Mouse (Mus musculus): ENCODE data around the gene Tecpr2.

Tecpr2 gene

GRCm38 (mm10) chr12:110977896-110978606 is 89.0 kb downstream of the Tecpr2 start:
- DNase-seq (ENCODE audit: low spot score): no peak

DNA sequence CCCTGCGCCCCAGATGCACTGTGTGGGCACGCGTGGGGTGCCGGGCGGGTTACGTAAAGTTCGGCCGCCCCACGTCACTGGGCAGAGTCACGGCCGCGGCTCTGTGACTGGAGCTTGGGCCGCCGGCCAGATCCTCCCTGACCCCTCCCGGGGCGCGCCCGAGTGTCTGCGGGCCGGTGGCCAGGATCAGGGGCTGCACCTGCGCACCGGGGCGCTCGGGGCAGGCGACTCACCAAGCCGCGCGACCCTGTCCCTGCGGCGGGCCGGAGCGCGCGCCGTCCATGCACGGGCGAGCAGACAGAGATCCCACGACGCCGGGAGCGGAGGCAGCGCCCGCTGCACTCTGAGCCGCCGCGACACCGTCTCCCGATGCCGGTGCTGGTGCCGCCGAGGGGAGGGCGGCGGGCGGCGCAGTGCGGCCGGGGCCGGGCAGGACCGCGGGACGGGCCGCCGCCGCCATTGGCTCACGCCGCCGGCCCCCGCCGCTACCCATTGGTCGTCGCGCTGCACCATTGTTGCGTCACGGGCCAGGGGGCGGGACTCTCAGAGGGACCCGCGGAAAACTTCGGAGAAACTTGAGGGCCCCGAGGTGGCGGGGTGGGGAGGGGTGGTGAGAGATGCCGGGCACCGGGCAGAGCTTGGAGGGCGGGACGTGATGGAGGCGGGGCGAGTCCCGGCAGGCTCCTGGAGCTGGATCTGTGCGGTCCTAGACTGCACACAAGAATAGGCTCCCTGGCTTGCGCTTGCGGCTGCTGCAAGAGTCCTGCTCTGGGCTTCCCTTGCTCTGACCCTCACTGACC is 89.7 kb downstream of the Tecpr2 start, which contains the start of gene Ankrd9:
TSS of gene Ankrd9 (minus strand) at position 434 of the 800 bp plus-strand sequence.
- DNase-seq (ENCODE audit: low spot score): peak; percentile 92

DNA sequence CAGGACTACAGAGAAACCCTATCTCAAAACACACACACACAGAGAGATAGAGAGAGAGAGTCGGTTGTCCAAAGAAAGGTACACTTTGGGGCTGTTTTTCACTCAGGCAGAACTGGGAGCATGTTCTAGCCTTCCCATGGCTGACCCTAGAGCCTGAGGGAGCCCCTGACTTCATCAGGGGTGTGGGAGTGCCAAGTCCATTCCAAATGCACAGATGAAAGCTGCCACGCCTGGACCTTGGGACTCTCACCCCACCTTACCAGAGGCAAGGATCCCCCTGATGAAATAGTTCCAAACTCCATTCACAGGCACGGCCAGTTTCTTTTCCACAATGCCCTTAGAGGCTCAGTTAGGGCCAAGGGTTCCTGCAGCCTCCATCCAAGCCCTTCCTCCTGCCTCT is 90.7 kb downstream of the Tecpr2 start:
- no peak for DNase-seq (ENCODE audit: low spot score)

GRCm38 (mm10) chr12:110981736-110982135 is 92.7 kb downstream of the Tecpr2 start:
- DNase-seq (ENCODE audit: low spot score): no peak

DNA sequence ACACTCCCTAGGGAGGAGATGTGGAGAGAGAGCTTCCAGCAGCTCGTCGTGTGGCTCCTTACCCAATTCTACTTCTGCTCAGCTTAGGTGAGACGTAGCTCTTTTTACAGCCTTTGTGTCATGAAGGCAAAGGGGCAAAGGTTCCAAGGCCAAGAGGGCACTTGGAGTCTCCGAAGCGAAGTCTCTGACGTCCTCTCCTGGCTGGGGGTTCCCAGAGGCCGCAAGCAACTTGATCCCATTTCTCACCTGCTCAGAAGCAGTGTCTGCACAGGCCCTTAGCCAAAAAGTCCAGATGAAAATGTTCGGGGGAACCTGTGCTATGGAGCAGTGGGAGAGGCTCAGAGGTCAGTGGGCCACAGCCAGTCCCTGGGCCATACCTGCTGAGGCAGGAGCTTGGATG is 94.0 kb downstream of the Tecpr2 start:
- no peak for DNase-seq (ENCODE audit: low spot score)

GRCm38 (mm10) chr12:110983714-110984113 is 94.7 kb downstream of the Tecpr2 start:
- DNase-seq (ENCODE audit: low spot score): no peak

DNA sequence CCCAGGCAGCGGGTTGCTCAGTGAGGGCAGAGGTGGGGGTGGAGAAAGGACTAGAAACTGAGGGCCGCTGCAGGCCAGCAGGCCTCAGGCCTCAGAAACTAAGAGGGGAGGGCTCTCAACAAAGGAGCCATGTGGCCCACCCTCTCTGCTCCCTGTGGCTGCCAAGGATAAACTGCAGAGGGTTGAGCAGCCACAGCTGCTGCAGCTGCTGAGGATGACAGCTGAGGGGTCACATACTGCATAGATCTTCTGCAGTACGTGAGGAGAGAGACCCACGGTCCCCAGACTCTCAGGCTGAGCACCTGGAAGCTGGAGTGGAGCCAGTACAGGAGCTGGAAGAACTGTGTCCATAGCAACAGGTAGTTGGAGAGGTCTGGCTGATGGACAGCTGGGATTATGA is 95.5 kb downstream of the Tecpr2 start:
- DNase-seq (ENCODE audit: low spot score): no peak

DNA sequence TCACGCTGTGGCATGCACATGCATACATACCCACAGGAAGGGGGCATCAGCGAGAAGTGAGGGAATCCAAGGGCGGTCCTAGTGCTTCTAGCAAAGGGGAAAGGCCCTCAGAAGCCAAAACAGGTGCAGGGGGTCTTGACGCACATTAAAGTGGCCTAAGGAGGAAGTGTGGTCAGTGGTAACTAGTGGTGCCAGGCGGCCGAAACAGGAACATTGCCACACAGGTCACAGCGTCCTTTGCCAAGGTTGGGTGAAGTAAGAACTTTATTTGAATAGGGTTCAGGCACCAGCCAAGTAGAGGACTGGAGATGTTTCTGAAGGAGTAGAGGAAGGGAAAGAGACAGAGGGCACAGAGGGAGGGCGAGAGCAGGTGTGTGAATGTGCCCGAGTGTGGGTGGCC is 96.1 kb downstream of the Tecpr2 start:
- no peak for DNase-seq (ENCODE audit: low spot score)

DNA sequence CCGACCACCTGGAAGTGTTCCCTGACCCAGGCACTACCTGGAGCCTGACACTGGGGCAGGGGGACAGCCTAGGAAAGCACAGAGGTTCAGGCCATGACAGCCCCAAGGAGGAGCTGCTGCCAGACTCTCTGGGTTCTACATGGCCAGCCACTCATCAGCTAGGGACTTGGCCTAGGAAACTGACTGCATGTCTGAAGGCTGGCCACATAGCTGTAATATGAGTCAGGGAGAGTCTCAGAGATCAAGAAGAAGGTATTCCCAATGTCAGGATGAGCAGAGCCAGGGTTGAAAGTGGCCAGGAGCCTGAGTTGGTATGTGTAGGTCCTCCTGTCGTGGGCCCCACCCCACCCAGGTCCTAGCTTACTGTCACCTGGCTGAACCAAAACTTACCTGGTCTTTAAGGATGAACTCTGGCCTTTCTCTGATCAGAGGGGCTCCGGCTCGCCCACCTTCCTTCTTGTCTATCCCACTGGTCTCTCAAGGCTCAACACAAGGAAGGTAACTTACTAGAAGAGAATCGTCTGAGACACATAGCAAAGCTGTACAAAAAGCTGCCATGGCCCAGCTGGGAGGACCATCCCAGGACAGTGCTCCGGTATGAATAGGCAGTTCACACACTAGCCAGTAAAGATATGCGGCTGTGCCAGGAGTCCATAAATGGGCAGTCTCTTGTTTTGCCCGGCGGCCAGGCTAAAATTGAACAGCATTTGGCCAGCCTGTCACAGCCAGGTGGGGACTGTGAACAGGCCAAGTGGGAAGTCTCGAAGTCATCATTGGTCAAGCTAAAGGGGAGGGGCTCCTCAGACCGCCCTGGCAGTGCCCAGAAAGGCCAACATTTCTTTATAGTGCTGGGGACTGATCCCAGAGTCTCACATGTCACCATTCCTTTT is 97.7 kb downstream of the Tecpr2 start:
- no peak for DNase-seq (ENCODE audit: low spot score)

DNA sequence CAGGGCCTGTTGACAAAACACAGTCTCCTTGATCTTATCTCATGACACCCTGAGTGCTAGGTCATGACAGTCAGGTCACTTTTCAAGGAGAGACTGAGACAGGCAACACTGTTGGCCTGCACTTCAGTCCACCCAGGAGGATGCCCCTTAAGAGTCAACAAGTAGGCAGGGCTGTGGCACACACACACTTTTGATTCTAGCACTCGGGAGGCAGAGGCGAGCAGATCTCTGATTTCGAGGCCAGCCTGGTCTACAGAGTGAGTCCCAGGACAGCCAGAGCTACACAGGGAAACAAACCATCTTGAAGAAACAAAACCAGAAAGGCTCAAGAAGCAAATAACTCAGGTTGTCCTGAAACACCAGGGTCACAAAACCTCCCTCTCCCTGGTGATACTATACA is 100.3 kb downstream of the Tecpr2 start:
- no peak for DNase-seq (ENCODE audit: low spot score)

GRCm38 (mm10) chr12:110990500-110990899 is 101.4 kb downstream of the Tecpr2 start:
- DNase-seq (ENCODE audit: low spot score): no peak

DNA sequence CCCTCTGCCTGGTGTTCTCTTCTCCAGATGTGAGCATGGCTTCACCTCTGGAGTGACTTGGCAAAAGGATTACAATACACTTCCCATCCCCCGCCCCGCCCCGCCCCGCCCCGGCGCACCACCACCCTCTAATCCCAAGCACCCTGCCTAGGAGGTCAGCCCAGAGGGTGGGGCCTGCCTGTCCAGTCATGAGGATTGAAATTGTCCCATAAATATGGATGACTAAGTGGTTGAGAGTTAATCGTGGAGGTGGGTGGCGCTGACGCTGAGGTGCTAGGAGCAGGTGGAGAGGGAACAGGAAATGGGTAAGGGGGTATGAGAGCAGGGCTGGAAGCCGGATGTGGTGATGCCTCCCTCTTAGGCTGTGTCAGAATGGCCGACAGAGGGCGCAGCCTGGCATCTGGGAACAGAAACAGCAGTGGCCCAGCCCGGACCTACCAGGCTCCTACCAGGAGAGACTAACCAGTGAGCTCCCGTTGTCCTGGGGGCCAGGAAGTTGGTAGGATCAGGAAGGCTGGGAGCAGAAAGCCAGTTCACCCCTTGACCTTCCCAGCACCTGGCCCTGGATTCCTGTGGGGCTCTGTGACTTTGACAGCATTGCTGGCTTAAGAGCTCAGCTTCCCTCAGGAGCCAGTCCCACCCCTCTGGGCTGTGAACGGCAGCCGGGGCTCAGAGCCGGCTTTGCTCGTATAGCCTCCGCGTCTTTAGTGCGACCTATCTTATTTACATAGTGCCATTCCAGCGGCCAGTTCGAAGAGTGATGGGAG is 102.5 kb downstream of the Tecpr2 start:
- DNase-seq (ENCODE audit: low spot score): peak; percentile 62

DNA sequence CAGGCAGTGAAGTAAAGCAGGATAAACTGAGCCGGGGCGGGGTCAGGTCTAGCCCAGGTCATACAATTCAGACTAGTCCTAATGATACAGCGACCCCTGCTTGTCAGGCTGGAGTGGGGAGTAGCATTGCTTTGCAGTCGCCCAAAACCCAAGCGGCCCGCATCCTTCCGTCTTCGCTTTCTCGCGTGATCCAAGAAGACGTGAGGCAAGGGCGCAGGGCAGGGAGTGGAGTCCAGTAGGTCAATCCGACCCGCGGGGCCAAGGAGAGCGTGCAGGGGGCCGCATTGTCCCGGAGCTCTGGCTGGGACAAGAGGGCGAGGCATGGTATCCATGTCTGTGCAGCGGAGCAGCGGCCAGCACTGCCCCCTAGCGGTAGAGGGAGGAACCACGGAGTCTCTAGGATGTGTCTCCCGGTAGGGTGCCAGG is 103.1 kb downstream of the Tecpr2 start:
- DNase-seq (ENCODE audit: low spot score): peak; percentile 80

GRCm38 (mm10) chr12:110992771-110993170 is 103.7 kb downstream of the Tecpr2 start:
- DNase-seq (ENCODE audit: low spot score): no peak

GRCm38 (mm10) chr12:110993226-110993625 is 104.2 kb downstream of the Tecpr2 start:
- DNase-seq (ENCODE audit: low spot score): no peak

DNA sequence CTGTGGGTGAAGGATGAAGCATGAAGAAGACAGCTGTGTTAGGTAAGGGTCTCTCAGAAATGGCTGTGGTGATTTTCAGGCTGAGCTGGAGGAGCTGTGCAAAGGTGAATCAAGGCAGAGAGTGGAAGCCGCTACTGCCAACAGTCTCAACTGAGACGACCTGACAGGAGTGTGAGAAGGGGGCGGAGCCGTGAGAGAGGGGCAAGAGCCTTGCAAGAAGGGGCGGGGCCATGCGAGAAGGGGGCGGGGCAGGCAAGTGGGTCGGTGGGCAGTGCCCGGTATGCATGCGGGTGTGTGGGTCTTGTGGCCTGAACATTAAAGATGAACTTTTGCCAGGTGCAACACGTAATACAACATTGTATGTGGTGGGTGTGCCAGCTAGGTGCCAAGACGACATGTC is 105.6 kb downstream of the Tecpr2 start:
- no peak for DNase-seq (ENCODE audit: low spot score)

DNA sequence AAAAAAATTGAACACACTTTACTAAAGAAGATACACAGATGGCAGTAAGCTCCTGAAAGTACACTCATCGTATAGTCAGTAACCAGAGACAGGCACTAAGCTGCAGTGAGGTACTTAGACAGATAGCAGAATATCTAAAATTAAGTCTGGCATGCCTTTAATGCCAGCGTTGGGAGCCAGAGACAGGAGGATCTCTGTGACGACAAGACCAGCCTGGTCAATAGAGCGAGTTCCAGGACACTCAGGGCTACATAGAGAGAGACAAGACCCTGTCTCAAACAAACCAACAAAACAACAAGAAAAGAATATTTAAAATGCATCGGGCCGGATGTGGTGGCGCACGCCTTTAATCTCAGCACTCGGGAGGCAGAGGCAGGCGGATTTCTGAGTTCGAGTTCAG is 109.0 kb downstream of the Tecpr2 start:
- no peak for DNase-seq (ENCODE audit: low spot score)

- no peak for DNase-seq (ENCODE audit: low spot score)
These were observed 110.8 kb downstream of the Tecpr2 start for GRCm38 (mm10) chr12:110999820-111000219.

GRCm38 (mm10) chr12:111000956-111001355 is 111.9 kb downstream of the Tecpr2 start:
- DNase-seq (ENCODE audit: low spot score): no peak

DNA sequence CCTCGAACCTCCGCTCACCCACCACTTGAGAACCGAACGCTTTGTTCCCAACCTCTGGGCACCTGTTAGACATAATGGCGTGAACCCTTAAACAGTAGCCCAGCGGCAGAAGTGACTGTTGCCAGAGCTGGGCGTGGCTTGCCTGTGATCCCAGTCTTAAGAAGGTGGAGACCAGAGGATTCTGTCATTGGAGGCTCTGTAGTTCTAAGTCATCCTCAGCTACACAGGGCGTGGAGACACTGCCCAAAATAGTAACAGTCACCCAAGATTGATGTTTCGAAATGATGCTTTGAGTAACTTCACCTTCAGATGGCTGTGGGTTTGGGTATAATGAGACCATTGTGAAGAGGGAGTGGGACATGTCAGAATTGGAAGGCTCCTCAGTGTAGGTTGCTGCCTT is 115.1 kb downstream of the Tecpr2 start:
- DNase-seq (ENCODE audit: low spot score): no peak

- DNase-seq (ENCODE audit: low spot score): no peak
These were observed 116.7 kb downstream of the Tecpr2 start for GRCm38 (mm10) chr12:111005803-111006202.

GRCm38 (mm10) chr12:111006339-111006738 is 117.3 kb downstream of the Tecpr2 start:
- DNase-seq (ENCODE audit: low spot score): no peak

Data from adipocyte (in vitro differentiated cells).